Mouse (Mus musculus) erythroblast, embryonic 14.5 days (primary cell): ENCODE measurements around the gene Lyrm4.

Source experiments
- GATA1 ChIP-seq: IDR thresholded peaks from 2 replicates; pipeline ENCODE4 v1.6.1; 2012; ENCODE audit warnings: low read length, inconsistent platforms, mixed read lengths
- TAL1 ChIP-seq: IDR thresholded peaks from 3 replicates; pipeline ENCODE4 v1.6.1; 2012; ENCODE audit warnings: low read length, inconsistent platforms, mixed read lengths

DNA sequence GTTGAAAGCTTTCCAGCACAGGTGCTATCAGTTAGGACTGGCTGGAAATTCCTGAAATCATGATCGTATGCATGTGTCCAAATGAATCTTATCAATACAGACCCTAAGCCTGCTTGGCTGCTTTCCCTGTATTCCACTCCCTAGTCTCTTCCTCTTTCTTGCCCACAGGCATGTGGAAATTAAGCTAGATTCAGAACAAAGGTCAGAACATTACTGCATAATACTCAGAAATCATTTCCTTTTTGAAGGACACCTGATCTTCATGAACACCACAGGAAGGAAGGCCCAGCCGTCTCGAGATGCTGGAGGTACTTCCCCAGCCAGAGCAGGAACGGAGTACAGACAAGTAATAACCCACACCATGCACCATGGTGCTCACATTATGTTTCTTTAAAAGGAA, 29.2 kb downstream of the Lyrm4 start:
- TF ChIP-seq TAL1 (no peak), GATA1 (no peak)
